Mouse (Mus musculus) kidney, embryonic 15.5 days (tissue): ENCODE measurements around the gene Fermt1. TPM values are rescaled to one million over a fixed set of nuclear protein-coding genes. Genes with fewer than 3 reads are reported as not detected.
A peak's percentile ranks its signal among the peaks of the same experiment; 100 is the strongest.

Experiments
- ATAC-seq: fragments of 200-750 bp; cut with Nextera tagmentation; replicated peaks from 2 replicates; pipeline ENCODE4 v1.8.0; 2017; ENCODE audit warnings: moderate TSS enrichment; ENCODE audit not compliant: low FRiP score
- H3K27ac ChIP-seq: fragments of 300-500 bp; sonication (generic); 2 replicates; pipeline ENCODE4 v1.5.1; 2015; ENCODE audit warnings: mild to moderate bottlenecking, inconsistent platforms
- H3K27me3 ChIP-seq: fragments of 300-500 bp; sonication (generic); 2 replicates; pipeline ENCODE4 v1.6.1; 2015; ENCODE audit warnings: inconsistent platforms
- H3K36me3 ChIP-seq: fragments of 300-500 bp; sonication (generic); 2 replicates; pipeline ENCODE4 v1.6.1; 2015; ENCODE audit warnings: inconsistent platforms
- H3K4me1 ChIP-seq: fragments of 300-500 bp; sonication (generic); 2 replicates; pipeline ENCODE4 v1.6.1; 2015; ENCODE audit warnings: inconsistent platforms
- H3K4me2 ChIP-seq: fragments of 300-500 bp; sonication (generic); 2 replicates; pipeline ENCODE4 v1.6.1; 2015; ENCODE audit warnings: moderate library complexity, mild to moderate bottlenecking, inconsistent platforms
- H3K4me3 ChIP-seq: fragments of 300-500 bp; sonication (generic); replicated peaks from 2 replicates; pipeline ENCODE4 v1.5.1; 2015; ENCODE audit warnings: mild to moderate bottlenecking, inconsistent platforms
- H3K9ac ChIP-seq: fragments of 300-500 bp; sonication (generic); 2 replicates; pipeline ENCODE4 v1.6.1; 2015; ENCODE audit warnings: mild to moderate bottlenecking, inconsistent platforms
- H3K9me3 ChIP-seq: fragments of 300-500 bp; sonication (generic); replicated peaks from 2 replicates; pipeline ENCODE4 v1.6.1; 2016; ENCODE audit warnings: inconsistent platforms
- WGBS: fragments of 180-500 bp; shearing (Covaris S2); methylation state at CpG from one replicate; pipeline ENCODE4 v1.1.7; 2015; ENCODE audit warnings: mixed read lengths; 5-methylcytosine and 5-hydroxymethylcytosine counted together
- polyA plus RNA-seq: library from polyadenylated mRNA; unstranded; fragments of >200 nt; fragmentation: Nextera tagmentation; extraction: Ambion mirVana; gene quantifications from 2 replicates; pipeline ENCODE4 v1.2.1, GENCODE M21; 2015

Fermt1 gene
- polyA plus RNA-seq, result 14.9 and 16.2 TPM in 2 replicates

DNA sequence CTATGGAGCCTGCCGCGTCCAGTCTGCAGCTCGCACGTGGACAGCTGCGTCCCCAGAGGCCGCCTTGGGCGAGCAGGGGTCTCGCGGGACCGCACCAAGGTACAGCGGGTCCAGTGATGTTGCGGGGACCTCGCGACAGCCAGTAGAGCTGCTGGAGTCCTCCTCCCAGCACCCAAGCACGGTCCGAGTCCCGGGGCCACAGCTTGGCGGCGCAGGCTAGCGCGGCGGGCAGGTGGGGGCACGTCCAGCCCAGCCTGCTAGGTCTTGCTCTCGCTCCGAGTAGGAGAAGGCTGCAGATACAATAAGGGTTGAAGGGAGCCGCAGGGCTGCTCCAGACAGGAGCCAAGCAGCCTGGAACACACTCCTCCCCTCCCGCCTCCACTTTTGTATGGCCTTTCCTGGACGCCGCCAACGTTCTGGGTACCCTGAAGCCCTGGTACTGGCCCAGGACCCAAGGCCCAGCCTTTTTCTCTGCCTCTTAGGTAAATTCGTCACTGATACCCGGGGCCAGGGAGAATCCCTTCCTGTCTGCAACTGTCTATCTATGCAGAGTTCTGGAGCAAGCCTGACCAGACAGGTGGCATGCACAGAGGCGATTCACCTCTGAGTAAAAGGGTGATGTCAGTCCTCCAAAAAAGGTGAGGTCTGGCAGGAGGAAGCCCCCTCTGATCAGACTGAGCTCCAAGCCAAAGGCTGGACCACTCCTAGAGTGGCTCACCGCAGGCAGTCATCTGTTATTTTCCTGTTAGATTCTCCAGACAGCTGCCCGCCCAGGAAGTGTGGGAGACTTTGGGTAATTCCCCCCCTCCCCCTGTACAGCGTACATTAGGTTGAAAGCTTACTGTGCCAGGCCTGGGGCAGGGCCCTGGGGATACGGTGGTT lies at the start of gene Fermt1:
Fermt1 (minus strand) TSS at position 581 of the 882 bp plus-strand sequence.
- peak within 1 kb of the TSS; percentile 41; the same call in 1 of the 2 replicates for H3K9ac ChIP-seq
- H3K27me3 ChIP-seq, result peaks cover 56% of the 10 kb centered on the region
- no peaks in the 10 kb centered on the region for H3K9me3 ChIP-seq
- H3K4me3 ChIP-seq, result peak within 1 kb of the TSS; percentile 46
- peak; percentile 88 for ATAC-seq
- peak within 1 kb of the TSS; percentile 73 for H3K4me2 ChIP-seq
- H3K27ac ChIP-seq, result peak within 1 kb of the TSS; percentile 64; the same call in 1 of the 2 replicates
- no peaks in the 10 kb centered on the region for H3K36me3 ChIP-seq
- peaks cover 14% of the 10 kb centered on the region for H3K4me1 ChIP-seq
- WGBS, result 2% methylated on average over 37 of the region's 37 CpGs

GRCm38 (mm10) chr2:132992659-132993531 lies 47.2 kb upstream of the Fermt1 start:
- ATAC-seq, result no peak
- Histone ChIP-seq H3K27ac (no peak overlapping the region), H3K27me3 (no peaks in the 10 kb centered on the region), H3K4me3 (no peak overlapping the region), H3K36me3 (no peaks in the 10 kb centered on the region), H3K4me2 (no peak overlapping the region), H3K9me3 (no peaks in the 10 kb centered on the region), H3K9ac (no peak overlapping the region), H3K4me1 (peaks cover 4% of the 10 kb centered on the region; the same call in 1 of the 2 replicates)
- 50% methylated on average over 9 of the region's 9 CpGs for WGBS

DNA sequence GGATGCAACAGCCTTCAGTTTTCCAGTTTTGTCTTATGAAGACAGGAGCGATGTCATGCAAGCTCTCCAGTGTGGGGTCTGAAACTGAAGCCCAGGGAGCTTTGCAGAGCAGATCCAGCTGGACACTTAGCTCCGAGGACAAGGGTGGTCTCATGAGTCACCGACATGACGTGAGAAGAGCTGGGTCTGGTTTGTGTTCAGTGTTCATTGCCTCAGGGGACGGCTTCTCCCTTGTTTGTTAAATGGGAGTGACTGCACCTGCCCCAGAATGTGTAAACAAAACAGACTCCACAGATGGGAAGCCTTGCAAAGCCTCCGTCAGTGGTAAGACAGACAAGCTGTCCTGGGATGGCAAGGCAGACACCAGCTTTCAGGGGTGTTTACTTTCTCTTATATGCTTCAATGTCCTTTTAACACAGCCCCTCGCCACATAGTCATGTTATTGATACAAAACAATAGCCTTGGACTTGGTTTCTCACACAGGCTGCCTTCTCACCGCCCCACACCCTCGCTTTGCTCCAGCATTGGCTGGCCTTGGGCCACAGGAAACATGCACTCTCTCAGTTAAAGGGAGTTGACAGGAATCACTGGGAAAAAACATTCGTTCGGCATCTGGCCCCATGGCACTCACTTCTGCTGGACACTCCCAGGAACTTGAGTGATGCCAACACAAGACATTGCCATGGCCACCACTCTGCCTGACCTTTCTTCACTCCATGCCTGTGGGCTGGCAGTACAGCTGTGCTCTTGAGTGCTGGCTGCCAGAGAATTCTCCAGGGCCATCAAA lies 44.3 kb upstream of the Fermt1 start:
- no peaks in the 10 kb centered on the region for H3K27me3 ChIP-seq
- H3K4me1 ChIP-seq, result peaks cover 4% of the 10 kb centered on the region; the same call in 1 of the 2 replicates
- ATAC-seq, result no peak; the same call in 1 of the 2 replicates
- H3K9ac ChIP-seq, result no peak overlapping the region
- no peak overlapping the region for H3K27ac ChIP-seq
- no peak overlapping the region for H3K4me3 ChIP-seq
- H3K9me3 ChIP-seq, result no peaks in the 10 kb centered on the region
- no peak overlapping the region for H3K4me2 ChIP-seq
- no peaks in the 10 kb centered on the region for H3K36me3 ChIP-seq
- WGBS, result 52% methylated on average over 11 of the region's 11 CpGs

DNA sequence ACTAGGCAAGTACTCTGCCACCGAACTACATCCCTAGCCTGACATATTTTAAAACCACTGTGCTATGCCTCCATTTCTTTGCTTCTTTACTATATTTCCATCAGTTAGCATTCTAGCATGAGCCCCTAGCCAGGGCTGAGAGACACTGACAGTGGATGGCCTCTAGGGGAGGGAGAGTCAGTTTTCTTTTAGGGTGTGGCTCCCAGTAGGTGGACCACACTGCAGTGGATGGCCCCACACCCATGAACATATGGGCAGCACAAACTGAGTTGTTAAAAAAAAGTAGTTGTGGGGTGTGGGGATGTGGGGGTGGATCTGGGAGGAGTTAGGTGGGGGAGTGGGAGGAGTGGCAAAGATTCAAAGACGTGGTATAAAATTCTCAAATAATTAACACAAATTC lies 27.6 kb upstream of the Fermt1 start:
- 77% methylated on average over 2 of the region's 2 CpGs for WGBS
- H3K4me2 ChIP-seq, result no peak overlapping the region
- no peaks in the 10 kb centered on the region for H3K4me1 ChIP-seq
- ATAC-seq, result no peak
- no peak overlapping the region for H3K4me3 ChIP-seq
- no peaks in the 10 kb centered on the region for H3K9me3 ChIP-seq
- no peak overlapping the region for H3K9ac ChIP-seq
- H3K27me3 ChIP-seq, result no peaks in the 10 kb centered on the region
- no peak overlapping the region for H3K27ac ChIP-seq
- H3K36me3 ChIP-seq, result no peaks in the 10 kb centered on the region

- Histone ChIP-seq H3K9ac (no peak overlapping the region), H3K4me3 (no peak overlapping the region), H3K27me3 (no peaks in the 10 kb centered on the region), H3K4me2 (no peak overlapping the region), H3K9me3 (no peaks in the 10 kb centered on the region), H3K4me1 (no peaks in the 10 kb centered on the region), H3K36me3 (no peaks in the 10 kb centered on the region), H3K27ac (no peak overlapping the region)
- WGBS, result 28% methylated on average over 4 of the region's 4 CpGs
- peak; percentile 60; the same call in 1 of the 2 replicates for ATAC-seq
Observed at GRCm38 (mm10) chr2:132970772-132971173, 25.1 kb upstream of the Fermt1 start.

- H3K27me3 ChIP-seq, result no peaks in the 10 kb centered on the region
- H3K4me2 ChIP-seq, result no peak overlapping the region
- H3K9me3 ChIP-seq, result no peaks in the 10 kb centered on the region
- H3K27ac ChIP-seq, result no peak overlapping the region
- no peak overlapping the region for H3K9ac ChIP-seq
- no peak overlapping the region for H3K4me3 ChIP-seq
- H3K4me1 ChIP-seq, result no peaks in the 10 kb centered on the region
- no peaks in the 10 kb centered on the region for H3K36me3 ChIP-seq
- WGBS, result 50% methylated on average over 1 of the region's 1 CpGs
- no peak for ATAC-seq
Observed at GRCm38 (mm10) chr2:132957786-132958185, 12.1 kb upstream of the Fermt1 start.

DNA sequence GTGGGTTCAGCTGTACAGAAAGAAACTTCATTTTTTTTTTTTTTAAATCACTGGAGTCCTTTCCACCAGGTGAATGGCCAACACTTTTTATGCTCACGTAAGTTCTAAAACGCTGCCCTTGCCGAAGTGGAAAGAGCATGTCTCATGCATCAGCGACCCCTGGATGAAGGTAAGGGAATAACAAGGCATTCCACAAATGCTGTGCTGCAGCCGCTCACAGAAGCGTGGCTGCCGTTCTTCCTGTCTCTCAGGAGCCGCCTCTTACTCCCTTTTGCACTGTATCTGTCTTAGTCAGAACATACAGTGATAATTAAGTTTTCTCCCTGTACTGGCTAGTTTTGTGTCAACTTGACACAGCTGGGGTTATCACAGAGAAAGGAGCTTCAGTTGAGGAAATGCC lies 6.5 kb upstream of the Fermt1 start:
- H3K9ac ChIP-seq, result no peak overlapping the region
- no peak overlapping the region for H3K4me2 ChIP-seq
- ATAC-seq, result peak; percentile 85
- no peak overlapping the region for H3K4me3 ChIP-seq
- H3K27me3 ChIP-seq, result peaks cover 14% of the 10 kb centered on the region
- H3K4me1 ChIP-seq, result no peaks in the 10 kb centered on the region
- H3K9me3 ChIP-seq, result no peaks in the 10 kb centered on the region
- no peak overlapping the region for H3K27ac ChIP-seq
- no peaks in the 10 kb centered on the region for H3K36me3 ChIP-seq
- WGBS, result 4% methylated on average over 8 of the region's 8 CpGs

GRCm38 (mm10) chr2:132948174-132948573 lies 2.5 kb upstream of the Fermt1 start:
- H3K4me3 ChIP-seq, result no peak overlapping the region
- no peak overlapping the region for H3K9ac ChIP-seq
- H3K36me3 ChIP-seq, result no peaks in the 10 kb centered on the region
- H3K27me3 ChIP-seq, result peaks cover 52% of the 10 kb centered on the region
- 78% methylated on average over 7 of the region's 7 CpGs for WGBS
- peaks cover 14% of the 10 kb centered on the region for H3K4me1 ChIP-seq
- no peak overlapping the region for H3K4me2 ChIP-seq
- H3K9me3 ChIP-seq, result no peaks in the 10 kb centered on the region
- ATAC-seq, result no peak
- no peak overlapping the region for H3K27ac ChIP-seq

GRCm38 (mm10) chr2:132946976-132947375 lies 1.3 kb upstream of the Fermt1 start:
- Histone ChIP-seq H3K4me2 (no peak overlapping the region), H3K4me1 (peaks cover 14% of the 10 kb centered on the region), H3K4me3 (no peak overlapping the region), H3K27me3 (peaks cover 58% of the 10 kb centered on the region), H3K27ac (no peak overlapping the region), H3K9me3 (no peaks in the 10 kb centered on the region), H3K9ac (no peak overlapping the region), H3K36me3 (no peaks in the 10 kb centered on the region)
- WGBS, result 72% methylated on average over 6 of the region's 6 CpGs
- no peak for ATAC-seq

- peak overlapping the region; percentile 41; the same call in 1 of the 2 replicates for H3K9ac ChIP-seq
- H3K27me3 ChIP-seq, result peaks cover 54% of the 10 kb centered on the region
- peak; percentile 41; the same call in 1 of the 2 replicates for ATAC-seq
- 7% methylated on average over 24 of the region's 24 CpGs for WGBS
- peaks cover 14% of the 10 kb centered on the region for H3K4me1 ChIP-seq
- H3K4me3 ChIP-seq, result peak overlapping the region; percentile 46
- H3K27ac ChIP-seq, result peak overlapping the region; percentile 64; the same call in 1 of the 2 replicates
- peak overlapping the region; percentile 73 for H3K4me2 ChIP-seq
- no peaks in the 10 kb centered on the region for H3K9me3 ChIP-seq
- H3K36me3 ChIP-seq, result no peaks in the 10 kb centered on the region
Observed at GRCm38 (mm10) chr2:132944711-132945325, 888 bp downstream of the Fermt1 start.

DNA sequence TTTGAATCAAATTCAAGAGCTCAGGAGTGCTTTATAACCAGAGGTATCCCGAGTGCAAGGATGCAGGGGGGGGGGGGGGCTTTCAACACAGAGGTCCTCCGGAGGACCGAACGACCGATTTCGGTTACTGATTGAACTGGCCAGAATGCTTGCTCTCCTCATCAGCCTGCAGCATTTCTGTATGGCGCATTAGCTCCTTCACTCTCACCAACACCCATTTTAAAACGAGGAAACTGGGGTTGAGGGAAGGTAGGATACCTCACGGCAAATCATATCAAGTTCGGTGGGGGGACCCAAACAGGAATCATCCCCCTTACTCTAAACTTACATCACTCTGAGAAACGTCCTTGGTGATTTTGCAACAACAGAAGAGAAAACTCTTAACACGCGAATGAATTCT lies 1.7 kb downstream of the Fermt1 start:
- Histone ChIP-seq H3K9ac (no peak overlapping the region), H3K4me2 (peak overlapping the region; percentile 45), H3K36me3 (no peaks in the 10 kb centered on the region), H3K27ac (no peak overlapping the region), H3K4me1 (peaks cover 14% of the 10 kb centered on the region), H3K4me3 (peak overlapping the region; percentile 23), H3K27me3 (peaks cover 54% of the 10 kb centered on the region), H3K9me3 (no peaks in the 10 kb centered on the region)
- WGBS, result 34% methylated on average over 13 of the region's 13 CpGs
- ATAC-seq, result no peak
